Mouse (Mus musculus): ENCODE results near the gene E2f3. TPM values are rescaled to one million over a fixed set of nuclear protein-coding genes. Genes with fewer than 3 reads are reported as not detected.

Gene E2f3
- polyA plus RNA-seq, 1 experiment from 2014 or later = 6.5 TPM

- no peak for DNase-seq (ENCODE audit: low spot score)
- no peak overlapping the region for H3K27ac ChIP-seq (ENCODE audit: low read depth, low read length)
- peaks cover 66% of the 10 kb centered on the region for H3K36me3 ChIP-seq (ENCODE audit: control insufficient read depth, insufficient read depth, low read length)
- H3K4me3 ChIP-seq (ENCODE audit: low read depth, low read length) = no peak overlapping the region
- ATAC-seq = no peak
- H3K27me3 ChIP-seq (replicated peaks; ENCODE audit: control insufficient read depth, insufficient read depth, low read length) = no peaks in the 10 kb centered on the region
- H3K9ac ChIP-seq (ENCODE audit: low read length) = no peak overlapping the region
- H3K4me1 ChIP-seq (ENCODE audit: control insufficient read depth, insufficient read depth, low read length) = no peaks in the 10 kb centered on the region
- H3K9me3 ChIP-seq (replicated peaks; ENCODE audit: control insufficient read depth, low read length) = no peaks in the 10 kb centered on the region
- WGBS = 88% methylated on average over 1 of the region's 1 CpGs
- H3K4me2 ChIP-seq (ENCODE audit: low read length) = no peak overlapping the region
Measured at GRCm38 (mm10) chr13:29916561-29916960, 69.3 kb downstream of the E2f3 start.

DNA sequence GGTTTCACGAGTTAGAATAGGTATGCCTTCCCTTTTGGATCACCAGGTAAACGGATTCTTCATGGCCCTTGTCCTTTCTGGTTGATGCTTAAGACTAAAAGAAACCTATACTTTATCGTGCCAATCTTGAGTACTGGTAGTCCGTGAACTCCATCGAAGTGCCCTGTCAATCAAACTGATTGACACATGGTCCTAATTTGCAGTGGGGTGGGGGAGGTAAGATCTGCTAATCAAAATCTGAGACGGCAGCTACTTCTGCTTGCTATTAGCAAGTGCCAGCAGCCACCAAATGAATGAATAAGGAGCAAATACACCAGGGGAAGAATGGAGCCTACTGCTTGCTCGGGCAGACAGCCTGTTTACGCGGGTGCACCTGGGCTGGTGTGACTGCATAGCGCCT lies 72.3 kb downstream of the E2f3 start:
- WGBS = 84% methylated on average over 10 of the region's 10 CpGs

DNA sequence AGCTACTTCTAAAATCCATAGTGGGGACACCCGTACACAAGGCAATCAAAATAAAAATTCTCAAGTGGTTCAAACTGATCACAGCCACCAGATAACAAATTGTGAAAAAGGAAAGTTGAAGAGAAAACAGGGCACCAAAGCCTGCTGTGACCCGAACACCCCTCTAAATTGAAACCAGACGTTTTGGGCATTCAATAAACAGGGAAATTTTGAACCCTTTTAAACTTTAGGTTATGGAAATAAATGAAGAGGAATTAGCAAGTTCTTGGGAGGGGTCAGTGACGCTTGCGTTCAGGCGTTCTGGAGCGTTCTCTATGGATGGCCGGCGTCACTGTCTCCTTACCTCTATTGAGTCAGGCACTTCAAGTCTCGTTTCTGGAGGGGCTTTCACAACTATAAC lies 72.8 kb downstream of the E2f3 start:
- Histone ChIP-seq H3K9ac (ENCODE audit: low read length) (no peak overlapping the region), H3K36me3 (ENCODE audit: control insufficient read depth, insufficient read depth, low read length) (peaks cover 85% of the 10 kb centered on the region), H3K27me3 (replicated peaks; ENCODE audit: control insufficient read depth, insufficient read depth, low read length) (no peaks in the 10 kb centered on the region), H3K4me1 (ENCODE audit: control insufficient read depth, insufficient read depth, low read length) (no peaks in the 10 kb centered on the region), H3K27ac (ENCODE audit: low read depth, low read length) (no peak overlapping the region), H3K9me3 (replicated peaks; ENCODE audit: control insufficient read depth, low read length) (no peaks in the 10 kb centered on the region), H3K4me2 (ENCODE audit: low read length) (no peak overlapping the region), H3K4me3 (ENCODE audit: low read depth, low read length) (no peak overlapping the region)
- no peak for ATAC-seq
- 92% methylated on average over 10 of the region's 10 CpGs for WGBS
- DNase-seq (ENCODE audit: low spot score) = no peak

More for the DNA sequence above, 72.3 kb downstream of the E2f3 start:
- DNase-seq (ENCODE audit: low spot score) (no peak), ATAC-seq (no peak)
- no peaks in the 10 kb centered on the region for H3K9me3 ChIP-seq (replicated peaks; ENCODE audit: control insufficient read depth, low read length)
- peaks cover 85% of the 10 kb centered on the region for H3K36me3 ChIP-seq (ENCODE audit: control insufficient read depth, insufficient read depth, low read length)
- H3K4me2 ChIP-seq (ENCODE audit: low read length) = no peak overlapping the region
- no peak overlapping the region for H3K27ac ChIP-seq (ENCODE audit: low read depth, low read length)
- no peak overlapping the region for H3K4me3 ChIP-seq (ENCODE audit: low read depth, low read length)
- H3K9ac ChIP-seq (ENCODE audit: low read length) = no peak overlapping the region
- no peaks in the 10 kb centered on the region for H3K27me3 ChIP-seq (replicated peaks; ENCODE audit: control insufficient read depth, insufficient read depth, low read length)
- no peaks in the 10 kb centered on the region for H3K4me1 ChIP-seq (ENCODE audit: control insufficient read depth, insufficient read depth, low read length)

DNA sequence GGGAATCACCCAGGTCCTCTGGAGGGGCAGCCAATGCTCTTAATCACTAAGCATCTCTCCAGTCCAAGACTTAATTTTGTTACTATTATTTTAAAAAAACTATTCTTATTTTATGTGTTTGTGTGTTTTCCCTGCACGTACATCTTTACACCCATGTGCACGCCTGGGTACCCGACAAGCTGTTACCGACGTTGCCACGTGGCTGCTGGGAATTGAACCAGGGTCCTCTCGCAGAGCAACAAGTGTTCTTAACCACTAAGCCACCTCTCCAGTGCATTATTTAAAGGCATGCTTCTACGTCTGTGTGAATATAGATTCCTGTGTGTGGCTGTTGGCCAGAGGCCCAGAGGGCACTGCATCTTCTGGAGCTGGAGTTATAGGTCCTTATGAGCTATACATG lies 73.6 kb downstream of the E2f3 start:
- Histone ChIP-seq H3K4me2 (ENCODE audit: low read length) (no peak overlapping the region), H3K9me3 (replicated peaks; ENCODE audit: control insufficient read depth, low read length) (no peaks in the 10 kb centered on the region), H3K9ac (ENCODE audit: low read length) (no peak overlapping the region), H3K4me1 (ENCODE audit: control insufficient read depth, insufficient read depth, low read length) (no peaks in the 10 kb centered on the region), H3K27me3 (replicated peaks; ENCODE audit: control insufficient read depth, insufficient read depth, low read length) (no peaks in the 10 kb centered on the region), H3K4me3 (ENCODE audit: low read depth, low read length) (no peak overlapping the region), H3K36me3 (ENCODE audit: control insufficient read depth, insufficient read depth, low read length) (peaks cover 81% of the 10 kb centered on the region), H3K27ac (ENCODE audit: low read depth, low read length) (no peak overlapping the region)
- DNase-seq (ENCODE audit: low spot score) = no peak
- no peak for ATAC-seq
- WGBS = 97% methylated on average over 8 of the region's 8 CpGs

DNA sequence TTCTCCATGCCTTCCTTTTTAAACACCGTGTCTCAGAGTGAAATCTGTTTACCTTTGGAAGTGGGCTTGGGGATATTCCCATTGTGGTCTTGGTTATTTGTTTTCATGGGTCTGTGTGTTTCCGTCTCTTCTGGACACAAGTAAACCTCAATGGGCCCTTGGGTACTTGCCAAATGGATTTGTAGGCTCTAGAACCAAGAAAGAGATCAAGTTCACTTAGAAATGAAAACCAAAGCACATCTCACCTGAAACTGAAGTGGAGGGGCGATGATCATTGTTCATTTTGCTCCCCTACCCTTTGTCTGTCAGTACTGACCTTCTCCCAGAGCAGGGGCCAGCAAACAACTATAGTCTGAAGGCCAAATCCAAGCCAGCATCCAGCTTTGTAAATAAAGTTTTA lies 74.7 kb downstream of the E2f3 start:
- Histone ChIP-seq H3K4me3 (ENCODE audit: low read depth, low read length) (no peak overlapping the region), H3K27ac (ENCODE audit: low read depth, low read length) (no peak overlapping the region), H3K9me3 (replicated peaks; ENCODE audit: control insufficient read depth, low read length) (peaks cover 1% of the 10 kb centered on the region), H3K9ac (ENCODE audit: low read length) (no peak overlapping the region), H3K36me3 (ENCODE audit: control insufficient read depth, insufficient read depth, low read length) (peaks cover 79% of the 10 kb centered on the region), H3K27me3 (replicated peaks; ENCODE audit: control insufficient read depth, insufficient read depth, low read length) (no peaks in the 10 kb centered on the region), H3K4me1 (ENCODE audit: control insufficient read depth, insufficient read depth, low read length) (no peaks in the 10 kb centered on the region), H3K4me2 (ENCODE audit: low read length) (no peak overlapping the region)
- WGBS = 92% methylated on average over 3 of the region's 3 CpGs
- DNase-seq (ENCODE audit: low spot score) = no peak
- ATAC-seq = no peak

DNA sequence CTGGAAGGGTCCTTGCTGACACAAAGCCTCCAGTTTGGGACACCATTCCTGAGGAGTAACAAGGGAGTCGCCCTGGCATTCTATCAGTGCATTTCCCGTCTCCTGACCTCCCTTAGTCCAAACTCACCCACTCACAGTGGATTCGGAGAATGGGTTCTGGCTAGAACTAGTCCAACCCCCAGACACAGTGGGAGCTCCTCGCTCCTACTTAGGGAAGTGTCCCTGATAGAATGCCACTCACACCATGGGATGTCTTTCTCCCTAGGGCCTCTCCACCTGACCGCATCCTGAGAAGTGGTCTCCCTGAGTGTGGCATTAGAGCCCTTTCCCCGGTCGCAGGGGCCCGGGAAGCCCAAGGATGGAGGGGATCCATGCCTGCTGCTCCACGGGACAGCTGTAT lies 77.4 kb downstream of the E2f3 start:
- H3K27ac ChIP-seq (ENCODE audit: low read depth, low read length) = no peak overlapping the region
- WGBS = 97% methylated on average over 9 of the region's 9 CpGs
- no peaks in the 10 kb centered on the region for H3K27me3 ChIP-seq (replicated peaks; ENCODE audit: control insufficient read depth, insufficient read depth, low read length)
- no peak overlapping the region for H3K9ac ChIP-seq (ENCODE audit: low read length)
- no peaks in the 10 kb centered on the region for H3K4me1 ChIP-seq (ENCODE audit: control insufficient read depth, insufficient read depth, low read length)
- H3K9me3 ChIP-seq (replicated peaks; ENCODE audit: control insufficient read depth, low read length) = peaks cover 19% of the 10 kb centered on the region
- H3K4me2 ChIP-seq (ENCODE audit: low read length) = no peak overlapping the region
- ATAC-seq = no peak
- no peak overlapping the region for H3K4me3 ChIP-seq (ENCODE audit: low read depth, low read length)
- DNase-seq (ENCODE audit: low spot score) = no peak
- H3K36me3 ChIP-seq (ENCODE audit: control insufficient read depth, insufficient read depth, low read length) = peaks cover 64% of the 10 kb centered on the region

DNA sequence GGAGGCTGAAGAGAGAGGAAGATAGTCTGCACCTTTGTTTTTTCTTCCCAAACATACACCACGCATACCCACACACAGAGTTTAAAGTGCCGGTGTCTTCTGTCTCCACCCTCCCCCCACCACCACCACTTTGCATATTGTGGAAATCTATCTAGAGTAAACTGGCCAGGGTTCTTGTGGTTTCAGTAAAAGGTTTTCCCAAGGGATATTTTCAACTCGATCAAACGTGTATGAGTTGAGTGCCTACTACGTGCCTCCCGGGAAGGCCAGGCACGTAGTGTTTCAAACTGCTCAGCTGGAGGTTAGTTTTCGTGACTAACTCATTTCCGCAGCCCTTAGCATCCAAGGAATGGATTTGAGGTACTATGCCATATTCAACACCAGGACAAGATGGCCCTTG lies 77.9 kb downstream of the E2f3 start:
- no peaks in the 10 kb centered on the region for H3K4me1 ChIP-seq (ENCODE audit: control insufficient read depth, insufficient read depth, low read length)
- no peaks in the 10 kb centered on the region for H3K27me3 ChIP-seq (replicated peaks; ENCODE audit: control insufficient read depth, insufficient read depth, low read length)
- H3K36me3 ChIP-seq (ENCODE audit: control insufficient read depth, insufficient read depth, low read length) = peaks cover 61% of the 10 kb centered on the region
- H3K4me3 ChIP-seq (ENCODE audit: low read depth, low read length) = no peak overlapping the region
- ATAC-seq (no peak), DNase-seq (ENCODE audit: low spot score) (no peak)
- 97% methylated on average over 9 of the region's 9 CpGs for WGBS
- H3K9ac ChIP-seq (ENCODE audit: low read length) = no peak overlapping the region
- H3K27ac ChIP-seq (ENCODE audit: low read depth, low read length) = no peak overlapping the region
- H3K9me3 ChIP-seq (replicated peaks; ENCODE audit: control insufficient read depth, low read length) = peaks cover 19% of the 10 kb centered on the region
- no peak overlapping the region for H3K4me2 ChIP-seq (ENCODE audit: low read length)

DNA sequence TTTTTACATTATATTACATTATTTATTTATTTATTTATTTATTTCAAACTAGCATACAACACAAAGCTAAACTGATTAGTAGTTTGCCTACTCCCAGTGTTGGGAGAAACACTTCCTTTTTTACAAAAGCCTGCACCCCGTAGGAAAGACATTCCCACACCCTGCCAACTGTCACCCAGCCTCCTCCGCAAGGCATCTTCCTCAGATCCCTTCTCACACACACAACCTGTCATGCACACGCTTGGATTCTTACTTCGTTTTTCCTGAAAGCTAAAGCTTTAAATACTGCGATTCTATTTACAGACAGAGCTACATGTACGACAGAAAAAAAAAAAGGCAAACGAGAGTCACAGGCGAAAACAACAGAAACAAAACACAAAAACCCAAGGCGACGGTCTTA lies 79.1 kb downstream of the E2f3 start:
- Histone ChIP-seq H3K36me3 (ENCODE audit: control insufficient read depth, insufficient read depth, low read length) (peaks cover 51% of the 10 kb centered on the region), H3K4me3 (ENCODE audit: low read depth, low read length) (no peak overlapping the region), H3K9ac (ENCODE audit: low read length) (no peak overlapping the region), H3K27ac (ENCODE audit: low read depth, low read length) (no peak overlapping the region), H3K9me3 (replicated peaks; ENCODE audit: control insufficient read depth, low read length) (peaks cover 19% of the 10 kb centered on the region), H3K27me3 (replicated peaks; ENCODE audit: control insufficient read depth, insufficient read depth, low read length) (no peaks in the 10 kb centered on the region), H3K4me2 (ENCODE audit: low read length) (no peak overlapping the region), H3K4me1 (ENCODE audit: control insufficient read depth, insufficient read depth, low read length) (no peaks in the 10 kb centered on the region)
- ATAC-seq (no peak), DNase-seq (ENCODE audit: low spot score) (no peak)
- WGBS = 94% methylated on average over 10 of the region's 10 CpGs

DNA sequence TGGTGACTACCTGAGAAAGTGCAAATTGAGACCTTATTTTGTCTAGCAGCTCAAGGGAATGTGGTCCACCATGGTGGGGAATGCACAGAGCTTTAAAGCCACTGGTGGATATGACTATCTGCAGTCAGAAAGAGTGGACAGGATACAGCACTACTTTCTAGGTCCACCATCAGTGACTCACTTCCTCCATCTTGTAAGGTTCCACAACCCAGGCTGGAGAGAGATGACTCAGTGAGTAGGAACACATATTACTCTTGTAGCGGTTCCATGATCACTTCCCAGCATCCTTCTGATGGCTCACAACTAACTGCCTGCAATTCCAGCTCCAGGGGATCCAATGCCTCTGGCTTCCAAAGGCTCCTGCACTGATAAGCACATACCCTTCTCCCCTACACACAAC lies 82.5 kb downstream of the E2f3 start:
- peaks cover 19% of the 10 kb centered on the region for H3K36me3 ChIP-seq (ENCODE audit: control insufficient read depth, insufficient read depth, low read length)
- H3K27me3 ChIP-seq (replicated peaks; ENCODE audit: control insufficient read depth, insufficient read depth, low read length) = no peaks in the 10 kb centered on the region
- peaks cover 19% of the 10 kb centered on the region for H3K9me3 ChIP-seq (replicated peaks; ENCODE audit: control insufficient read depth, low read length)
- H3K4me2 ChIP-seq (ENCODE audit: low read length) = no peak overlapping the region
- DNase-seq (ENCODE audit: low spot score) (no peak), ATAC-seq (no peak)
- no peaks in the 10 kb centered on the region for H3K4me1 ChIP-seq (ENCODE audit: control insufficient read depth, insufficient read depth, low read length)
- no peak overlapping the region for H3K4me3 ChIP-seq (ENCODE audit: low read depth, low read length)
- H3K27ac ChIP-seq (ENCODE audit: low read depth, low read length) = no peak overlapping the region
- H3K9ac ChIP-seq (ENCODE audit: low read length) = no peak overlapping the region
- 92% methylated on average over 1 of the region's 1 CpGs for WGBS

Measured in forebrain, embryonic 14.5 days (tissue).